Mouse (Mus musculus) B cell, adult 2 months (primary cell): ENCODE measurements around the gene Endou.

Source experiments
- DNase-seq, 2 experiments: peaks; one replicate each; pipeline ENCODE4 v3.0.0; 2022

Gene Endou

GRCm38 (mm10) chr15:97754476-97754875, 23.3 kb upstream of the Endou start:
- no peak for DNase-seq

GRCm38 (mm10) chr15:97752491-97752890, 21.4 kb upstream of the Endou start:
- no peak for DNase-seq

- peak; percentile 59 to 61 for DNase-seq
Observed at GRCm38 (mm10) chr15:97751676-97752075, 20.5 kb upstream of the Endou start.

GRCm38 (mm10) chr15:97750697-97751096, 19.6 kb upstream of the Endou start:
- DNase-seq = peak; percentile 45 to 47

- DNase-seq = peak in 1 of 2 experiments; percentile 22
Observed at GRCm38 (mm10) chr15:97749841-97750240, 18.7 kb upstream of the Endou start.

- no peak for DNase-seq
Observed at GRCm38 (mm10) chr15:97749397-97749796, 18.3 kb upstream of the Endou start.

- no peak for DNase-seq
Observed at GRCm38 (mm10) chr15:97748964-97749363, 17.8 kb upstream of the Endou start.

- no peak for DNase-seq
Observed at GRCm38 (mm10) chr15:97748309-97748708, 17.2 kb upstream of the Endou start.

- DNase-seq = no peak
Observed at GRCm38 (mm10) chr15:97747486-97747885, 16.3 kb upstream of the Endou start.

GRCm38 (mm10) chr15:97746748-97747147, 15.6 kb upstream of the Endou start:
- no peak for DNase-seq

- DNase-seq = no peak
Observed at GRCm38 (mm10) chr15:97746278-97746677, 15.1 kb upstream of the Endou start.

- no peak for DNase-seq
Observed at GRCm38 (mm10) chr15:97745331-97745730, 14.2 kb upstream of the Endou start.

- peak; percentile 75 to 77 for DNase-seq
Observed at GRCm38 (mm10) chr15:97744930-97745329, 13.8 kb upstream of the Endou start.

- DNase-seq = peak in 1 of 2 experiments; percentile 33
Observed at GRCm38 (mm10) chr15:97743961-97744525, 12.9 kb upstream of the Endou start.

GRCm38 (mm10) chr15:97743210-97743609, 12.1 kb upstream of the Endou start:
- DNase-seq = no peak

GRCm38 (mm10) chr15:97742600-97742999, 11.5 kb upstream of the Endou start:
- no peak for DNase-seq

GRCm38 (mm10) chr15:97742074-97742473, 10.9 kb upstream of the Endou start:
- DNase-seq = peak; percentile 58 to 59

GRCm38 (mm10) chr15:97741662-97742061, 10.5 kb upstream of the Endou start:
- DNase-seq = no peak

GRCm38 (mm10) chr15:97740283-97740732, 9.2 kb upstream of the Endou start:
- no peak for DNase-seq

GRCm38 (mm10) chr15:97738923-97739322, 7.8 kb upstream of the Endou start:
- DNase-seq = no peak

GRCm38 (mm10) chr15:97731988-97732387, 849 bp upstream of the Endou start:
- DNase-seq = no peak

- no peak for DNase-seq
Observed at GRCm38 (mm10) chr15:97730365-97730764, 774 bp downstream of the Endou start.

GRCm38 (mm10) chr15:97728804-97729203, 2.3 kb downstream of the Endou start:
- no peak for DNase-seq

GRCm38 (mm10) chr15:97728394-97728793, 2.7 kb downstream of the Endou start:
- DNase-seq = no peak

GRCm38 (mm10) chr15:97727520-97727919, 3.6 kb downstream of the Endou start:
- no peak for DNase-seq
